Mouse (Mus musculus) liver, embryonic 15.5 days (tissue): ENCODE measurements around the gene Rsph1. TPM values are rescaled to one million over a fixed set of nuclear protein-coding genes. Genes with fewer than 3 reads are reported as not detected.

Experiments used
- ATAC-seq: fragments of 200-750 bp; cut with Nextera tagmentation; 2 replicates; pipeline ENCODE4 v1.8.0; 2017; ENCODE audit warnings: moderate number of reproducible peaks, mild to moderate bottlenecking, moderate library complexity; ENCODE audit not compliant: insufficient read depth
- H3K27ac ChIP-seq: fragments of 300-500 bp; sonication (generic); replicated peaks from 2 replicates; pipeline ENCODE4 v1.5.1; 2015; ENCODE audit warnings: mild to moderate bottlenecking, inconsistent platforms
- H3K27me3 ChIP-seq: fragments of 300-500 bp; sonication (generic); 2 replicates; pipeline ENCODE4 v1.6.1; 2015; ENCODE audit warnings: mild to moderate bottlenecking, inconsistent platforms
- H3K36me3 ChIP-seq: fragments of 300-500 bp; sonication (generic); replicated peaks from 2 replicates; pipeline ENCODE4 v1.6.1; 2015; ENCODE audit warnings: moderate library complexity, mild to moderate bottlenecking, inconsistent platforms
- H3K4me1 ChIP-seq: fragments of 300-500 bp; sonication (generic); replicated peaks from 2 replicates; pipeline ENCODE4 v1.6.1; 2015; ENCODE audit warnings: inconsistent platforms
- H3K4me2 ChIP-seq: fragments of 300-500 bp; sonication (generic); 2 replicates; pipeline ENCODE4 v1.6.1; 2015; ENCODE audit warnings: moderate library complexity, mild to moderate bottlenecking, inconsistent platforms
- H3K4me3 ChIP-seq: fragments of 300-500 bp; sonication (generic); replicated peaks from 2 replicates; pipeline ENCODE4 v1.5.1; 2015; ENCODE audit warnings: mild to moderate bottlenecking, inconsistent platforms
- H3K9ac ChIP-seq: fragments of 300-500 bp; sonication (generic); 2 replicates; pipeline ENCODE4 v1.6.1; 2015; ENCODE audit warnings: moderate library complexity, mild to moderate bottlenecking, inconsistent platforms
- H3K9me3 ChIP-seq: fragments of 300-500 bp; sonication (generic); replicated peaks from 2 replicates; pipeline ENCODE4 v1.6.1; 2016; ENCODE audit warnings: inconsistent platforms
- WGBS: fragments of 180-500 bp; shearing (Covaris S2); methylation state at CpG from one replicate; pipeline ENCODE4 v1.1.7; 2015; ENCODE audit warnings: mixed read lengths; ENCODE audit not compliant: insufficient replicate concordance; 5-methylcytosine and 5-hydroxymethylcytosine counted together
- polyA plus RNA-seq: library from polyadenylated mRNA; unstranded; fragments of >200 nt; fragmentation: Nextera tagmentation; extraction: Ambion mirVana; gene quantifications from 2 replicates; pipeline ENCODE4 v1.2.1, GENCODE M21; 2015

Gene Rsph1
- polyA plus RNA-seq, 1 experiment from 2014 or later: 0.25 TPM

- ATAC-seq: no peak
- H3K9ac ChIP-seq: no peak overlapping the region
- no peak overlapping the region for H3K4me2 ChIP-seq
- WGBS: 72% methylated on average over 9 of the region's 9 CpGs
- no peaks in the 10 kb centered on the region for H3K27me3 ChIP-seq
- no peak overlapping the region for H3K27ac ChIP-seq
- no peak overlapping the region for H3K4me3 ChIP-seq
- H3K9me3 ChIP-seq: no peaks in the 10 kb centered on the region
- no peaks in the 10 kb centered on the region for H3K36me3 ChIP-seq
- peaks cover 2% of the 10 kb centered on the region; the same call in 1 of the 2 replicates for H3K4me1 ChIP-seq
These were observed 11.4 kb downstream of the Rsph1 start for GRCm38 (mm10) chr17:31265831-31266230.

- Histone ChIP-seq H3K27ac (0 out of 2 replicates have a peak overlapping the region, but pooled peaks have one; percentile 2), H3K9ac (no peak overlapping the region), H3K4me3 (no peak overlapping the region), H3K27me3 (no peaks in the 10 kb centered on the region), H3K4me1 (peaks cover 2% of the 10 kb centered on the region; the same call in 1 of the 2 replicates), H3K36me3 (no peaks in the 10 kb centered on the region), H3K4me2 (no peak overlapping the region), H3K9me3 (no peaks in the 10 kb centered on the region)
- WGBS: 18% methylated on average over 3 of the region's 3 CpGs
- no peak for ATAC-seq
These were observed 12.0 kb downstream of the Rsph1 start for GRCm38 (mm10) chr17:31265171-31265572.

GRCm38 (mm10) chr17:31264372-31264771 lies 12.8 kb downstream of the Rsph1 start:
- no peak overlapping the region for H3K27ac ChIP-seq
- H3K4me2 ChIP-seq: no peak overlapping the region
- H3K9me3 ChIP-seq: no peaks in the 10 kb centered on the region
- no peak overlapping the region for H3K4me3 ChIP-seq
- H3K27me3 ChIP-seq: no peaks in the 10 kb centered on the region
- 46% methylated on average over 6 of the region's 6 CpGs for WGBS
- no peak overlapping the region for H3K9ac ChIP-seq
- no peak for ATAC-seq
- H3K4me1 ChIP-seq: peaks cover 2% of the 10 kb centered on the region; the same call in 1 of the 2 replicates
- no peaks in the 10 kb centered on the region for H3K36me3 ChIP-seq

- H3K36me3 ChIP-seq: no peaks in the 10 kb centered on the region
- H3K9me3 ChIP-seq: no peaks in the 10 kb centered on the region
- no peaks in the 10 kb centered on the region for H3K27me3 ChIP-seq
- no peak overlapping the region for H3K9ac ChIP-seq
- H3K4me3 ChIP-seq: no peak overlapping the region
- no peak overlapping the region for H3K27ac ChIP-seq
- peaks cover 2% of the 10 kb centered on the region; the same call in 1 of the 2 replicates for H3K4me1 ChIP-seq
- ATAC-seq: no peak
- 73% methylated on average over 5 of the region's 5 CpGs for WGBS
- H3K4me2 ChIP-seq: no peak overlapping the region
These were observed 13.4 kb downstream of the Rsph1 start for GRCm38 (mm10) chr17:31263770-31264169.

- no peak for ATAC-seq
- 64% methylated on average over 5 of the region's 5 CpGs for WGBS
- H3K36me3 ChIP-seq: no peaks in the 10 kb centered on the region
- H3K27ac ChIP-seq: no peak overlapping the region
- H3K4me1 ChIP-seq: peaks cover 2% of the 10 kb centered on the region; the same call in 1 of the 2 replicates
- H3K9ac ChIP-seq: no peak overlapping the region
- no peak overlapping the region for H3K4me2 ChIP-seq
- H3K9me3 ChIP-seq: no peaks in the 10 kb centered on the region
- H3K27me3 ChIP-seq: no peaks in the 10 kb centered on the region
- no peak overlapping the region for H3K4me3 ChIP-seq
These were observed 14.5 kb downstream of the Rsph1 start for GRCm38 (mm10) chr17:31262715-31263114.

- Histone ChIP-seq H3K9ac (no peak overlapping the region), H3K9me3 (no peaks in the 10 kb centered on the region), H3K4me2 (no peak overlapping the region), H3K36me3 (no peaks in the 10 kb centered on the region), H3K27ac (no peak overlapping the region), H3K4me1 (peaks cover 2% of the 10 kb centered on the region; the same call in 1 of the 2 replicates), H3K4me3 (no peak overlapping the region), H3K27me3 (no peaks in the 10 kb centered on the region)
- 64% methylated on average over 6 of the region's 6 CpGs for WGBS
- ATAC-seq: no peak; the same call in 1 of the 2 replicates
These were observed 15.8 kb downstream of the Rsph1 start for GRCm38 (mm10) chr17:31261352-31261751.

- Histone ChIP-seq H3K27ac (no peak overlapping the region), H3K36me3 (no peaks in the 10 kb centered on the region), H3K27me3 (no peaks in the 10 kb centered on the region), H3K9ac (no peak overlapping the region), H3K9me3 (no peaks in the 10 kb centered on the region), H3K4me3 (no peak overlapping the region), H3K4me1 (peaks cover 2% of the 10 kb centered on the region; the same call in 1 of the 2 replicates), H3K4me2 (no peak overlapping the region)
- no peak for ATAC-seq
- 56% methylated on average over 7 of the region's 7 CpGs for WGBS
These were observed 16.8 kb downstream of the Rsph1 start for GRCm38 (mm10) chr17:31260430-31260829.

GRCm38 (mm10) chr17:31259825-31260224 lies 17.4 kb downstream of the Rsph1 start:
- no peak overlapping the region for H3K9ac ChIP-seq

GRCm38 (mm10) chr17:31259145-31259544 lies 18.0 kb downstream of the Rsph1 start:
- Histone ChIP-seq H3K36me3 (no peaks in the 10 kb centered on the region), H3K4me1 (no peaks in the 10 kb centered on the region; the same call in 1 of the 2 replicates), H3K4me3 (no peak overlapping the region), H3K9ac (no peak overlapping the region), H3K4me2 (no peak overlapping the region), H3K27me3 (no peaks in the 10 kb centered on the region), H3K27ac (no peak overlapping the region), H3K9me3 (no peaks in the 10 kb centered on the region)
- 72% methylated on average over 4 of the region's 4 CpGs for WGBS
- ATAC-seq: no peak

More at GRCm38 (mm10) chr17:31259825-31260224, 17.4 kb downstream of the Rsph1 start:
- WGBS: 53% methylated on average over 4 of the region's 4 CpGs
- Histone ChIP-seq H3K4me1 (no peaks in the 10 kb centered on the region; the same call in 1 of the 2 replicates), H3K27me3 (no peaks in the 10 kb centered on the region), H3K9me3 (no peaks in the 10 kb centered on the region), H3K4me3 (no peak overlapping the region), H3K36me3 (no peaks in the 10 kb centered on the region), H3K27ac (no peak overlapping the region), H3K4me2 (no peak overlapping the region)
- no peak for ATAC-seq

GRCm38 (mm10) chr17:31258310-31258865 lies 18.8 kb downstream of the Rsph1 start:
- Histone ChIP-seq H3K27ac (no peak overlapping the region), H3K36me3 (no peaks in the 10 kb centered on the region), H3K9ac (no peak overlapping the region), H3K4me3 (no peak overlapping the region), H3K4me1 (no peaks in the 10 kb centered on the region; the same call in 1 of the 2 replicates), H3K9me3 (no peaks in the 10 kb centered on the region), H3K27me3 (no peaks in the 10 kb centered on the region), H3K4me2 (no peak overlapping the region)
- no peak for ATAC-seq
- WGBS: 75% methylated on average over 9 of the region's 9 CpGs

GRCm38 (mm10) chr17:31257898-31258297 lies 19.3 kb downstream of the Rsph1 start:
- Histone ChIP-seq H3K27me3 (no peaks in the 10 kb centered on the region), H3K27ac (no peak overlapping the region), H3K4me2 (no peak overlapping the region), H3K4me1 (no peaks in the 10 kb centered on the region; the same call in 1 of the 2 replicates), H3K4me3 (no peak overlapping the region), H3K36me3 (no peaks in the 10 kb centered on the region), H3K9ac (no peak overlapping the region), H3K9me3 (no peaks in the 10 kb centered on the region)
- 79% methylated on average over 12 of the region's 12 CpGs for WGBS
- ATAC-seq: no peak

- 51% methylated on average over 1 of the region's 1 CpGs for WGBS
- no peak for ATAC-seq
- H3K4me1 ChIP-seq: no peaks in the 10 kb centered on the region; the same call in 1 of the 2 replicates
- H3K27ac ChIP-seq: no peak overlapping the region
- no peaks in the 10 kb centered on the region for H3K9me3 ChIP-seq
- no peak overlapping the region for H3K4me2 ChIP-seq
- no peak overlapping the region for H3K4me3 ChIP-seq
- H3K9ac ChIP-seq: no peak overlapping the region
- no peaks in the 10 kb centered on the region for H3K27me3 ChIP-seq
- H3K36me3 ChIP-seq: no peaks in the 10 kb centered on the region
These were observed 20.0 kb downstream of the Rsph1 start for GRCm38 (mm10) chr17:31257149-31257548.
